Mouse (Mus musculus) megakaryocyte, embryonic 14.5 days (primary cell): ENCODE results near the gene Cntnap2.

Experiments used
- FLI1 ChIP-seq: IDR thresholded peaks from 2 replicates; pipeline ENCODE4 v1.6.1; 2012; ENCODE audit warnings: low read length, inconsistent platforms, mixed read lengths
- GATA1 ChIP-seq: IDR thresholded peaks from 3 replicates; pipeline ENCODE4 v1.6.1; 2012; ENCODE audit warnings: mixed read lengths, low read length, inconsistent platforms, borderline replicate concordance

- TF ChIP-seq GATA1 (no peak), FLI1 (no peak)
Observed at GRCm38 (mm10) chr6:45938263-45938662, 879.1 kb downstream of the Cntnap2 start.
